30 mouse cellular contexts compared by ENCODE assay signal in the genomic region with DNA sequence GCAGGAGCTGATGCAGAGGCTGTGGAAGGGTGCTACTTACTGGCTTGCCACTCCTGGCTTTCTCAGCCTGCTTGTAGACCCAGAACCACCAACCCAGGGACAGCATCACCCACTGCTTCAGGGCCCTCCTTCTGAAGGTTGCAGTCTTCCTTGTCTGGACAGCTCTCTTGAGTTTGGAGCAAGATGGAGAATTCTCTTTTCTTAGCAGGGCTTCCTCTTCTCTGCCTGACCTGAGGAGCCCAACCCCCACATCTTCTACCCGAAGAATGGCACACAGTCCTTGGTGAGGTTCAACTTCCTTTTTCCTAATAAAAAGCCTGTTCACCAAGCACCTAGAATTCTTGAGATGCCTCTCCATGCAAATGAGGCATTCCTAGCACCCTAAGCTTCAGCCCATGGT. TPM values are rescaled to one million over a fixed set of nuclear protein-coding genes. Genes with fewer than 3 reads are reported as not detected.
DNase-seq lines count a peak whose midpoint lies in the region; ATAC-seq and TF ChIP-seq lines count a peak whose summit lies in the region.
"Had no signal": no experiment of that assay in that cellular context is flagged by ENCODE, and none has a peak within 500 bp of the region (broad histone marks: within the 10 kb centered on the region; RNA-seq: fewer than 3 reads in every experiment).

No protein-coding gene starts in this region.

- no peak overlapping the region for H3K9ac ChIP-seq in hindbrain, embryonic 16.5 days (ENCODE audit: low read depth, low read length)
- no peak overlapping the region for H3K9ac ChIP-seq in hindbrain, embryonic 11.5 days (ENCODE audit: low read depth, low read length)
- no peak overlapping the region for H3K9ac ChIP-seq in lung, postnatal 0 days (replicated peaks; ENCODE audit: low read depth)
- H3K9ac ChIP-seq in kidney, embryonic 16.5 days (replicated peaks; ENCODE audit: low read length) = no peak overlapping the region
- H3K9ac ChIP-seq: embryonic facial prominence, embryonic 12.5 days; midbrain, embryonic 12.5 days; neural tube, embryonic 13.5 days had no signal

- H3K9me3 ChIP-seq in hindbrain, embryonic 16.5 days (ENCODE audit: control insufficient read depth, low read length) = no peaks in the 10 kb centered on the region
- no peaks in the 10 kb centered on the region for H3K9me3 ChIP-seq in hindbrain, embryonic 11.5 days (ENCODE audit: control insufficient read depth, low read length)
- no peaks in the 10 kb centered on the region for H3K9me3 ChIP-seq in lung, postnatal 0 days (ENCODE audit: low read length)
- no peaks in the 10 kb centered on the region for H3K9me3 ChIP-seq in kidney, embryonic 16.5 days (ENCODE audit: low read length)
- H3K9me3 ChIP-seq: embryonic facial prominence, embryonic 12.5 days; G1E; midbrain, embryonic 12.5 days; neural tube, embryonic 13.5 days had no signal

- no peak overlapping the region for H3K4me2 ChIP-seq in hindbrain, embryonic 16.5 days (ENCODE audit: low read length)
- H3K4me2 ChIP-seq in hindbrain, embryonic 11.5 days (replicated peaks; ENCODE audit: low read depth, low read length) = no peak overlapping the region
- no peak overlapping the region for H3K4me2 ChIP-seq in lung, postnatal 0 days (replicated peaks; ENCODE audit: low read depth, low read length)
- no peak overlapping the region for H3K4me2 ChIP-seq in kidney, embryonic 16.5 days (replicated peaks; ENCODE audit: low read depth, low read length)
- H3K4me2 ChIP-seq: embryonic facial prominence, embryonic 12.5 days; midbrain, embryonic 12.5 days; neural tube, embryonic 13.5 days had no signal

- H3K27ac ChIP-seq in hindbrain, embryonic 16.5 days (ENCODE audit: low read depth, low read length) = no peak overlapping the region
- H3K27ac ChIP-seq in hindbrain, embryonic 11.5 days (ENCODE audit: low read depth, low read length) = no peak overlapping the region
- H3K27ac ChIP-seq in lung, postnatal 0 days (ENCODE audit: low read length) = no peak overlapping the region
- no peak overlapping the region for H3K27ac ChIP-seq in kidney, embryonic 16.5 days (ENCODE audit: low read length)
- H3K27ac ChIP-seq: embryonic facial prominence, embryonic 12.5 days; midbrain, embryonic 12.5 days; neural tube, embryonic 13.5 days; stomach, postnatal 0 days had no signal

- no peak for TF ChIP-seq CTCF in lung, postnatal 0 days (IDR thresholded peaks at IDR 0.05)

- H3K27me3 ChIP-seq in hindbrain, embryonic 16.5 days (replicated peaks; ENCODE audit: control insufficient read depth, insufficient read depth, low read length) = no peaks in the 10 kb centered on the region
- no peaks in the 10 kb centered on the region for H3K27me3 ChIP-seq in hindbrain, embryonic 11.5 days (ENCODE audit: control insufficient read depth, insufficient read depth, low read length)
- no peaks in the 10 kb centered on the region for H3K27me3 ChIP-seq in splenic B cell, adult 2 months (ENCODE audit: control insufficient read depth, insufficient read depth, low read length, poor library complexity, severe bottlenecking)
- no peaks in the 10 kb centered on the region for H3K27me3 ChIP-seq in lung, postnatal 0 days (replicated peaks; ENCODE audit: insufficient read depth, low read length)
- H3K27me3 ChIP-seq in kidney, embryonic 16.5 days (ENCODE audit: insufficient read depth, low read length) = no peaks in the 10 kb centered on the region
- H3K27me3 ChIP-seq: embryonic facial prominence, embryonic 12.5 days; midbrain, embryonic 12.5 days; neural tube, embryonic 13.5 days had no signal

- H3K4me1 ChIP-seq in hindbrain, embryonic 16.5 days (ENCODE audit: control insufficient read depth, insufficient read depth, low read depth, low read length) = no peaks in the 10 kb centered on the region
- H3K4me1 ChIP-seq in hindbrain, embryonic 11.5 days (replicated peaks; ENCODE audit: control insufficient read depth, insufficient read depth, low read length) = no peaks in the 10 kb centered on the region
- no peaks in the 10 kb centered on the region for H3K4me1 ChIP-seq in lung, postnatal 0 days (ENCODE audit: insufficient read depth, low read depth, low read length)
- H3K4me1 ChIP-seq in kidney, embryonic 16.5 days (ENCODE audit: insufficient read depth, low read length) = no peaks in the 10 kb centered on the region
- H3K4me1 ChIP-seq: embryonic facial prominence, embryonic 12.5 days had no signal

- H3K4me3 ChIP-seq in hindbrain, embryonic 16.5 days (ENCODE audit: low read length) = no peak overlapping the region
- H3K4me3 ChIP-seq in hindbrain, embryonic 11.5 days (ENCODE audit: low read depth, low read length) = no peak overlapping the region
- H3K4me3 ChIP-seq in lung, postnatal 0 days (ENCODE audit: low read depth, low read length) = no peak overlapping the region
- no peak overlapping the region for H3K4me3 ChIP-seq in kidney, embryonic 16.5 days (ENCODE audit: low read length)
- H3K4me3 ChIP-seq: embryonic facial prominence, embryonic 12.5 days; midbrain, embryonic 12.5 days; neural tube, embryonic 13.5 days had no signal

- ATAC-seq in hindbrain, embryonic 16.5 days = 0 out of 2 replicates have a peak, but pooled peaks have one; percentile 32
- no peak for ATAC-seq in hindbrain, embryonic 11.5 days (ENCODE audit: low FRiP score)
- peak; percentile 34 to 54; a peak in 2 of 4 replicates for ATAC-seq in hematopoietic stem cell, adult 5-6 weeks (replicated peaks in 1 of 2; ENCODE audit: insufficient read depth in 1 of 2, low FRiP score in 2 of 2, low TSS enrichment in 1 of 2, low read depth in 1 of 2, poor library complexity in 2 of 2, severe bottlenecking in 2 of 2)
- no peak for ATAC-seq in lung, postnatal 0 days
- ATAC-seq in kidney, embryonic 16.5 days (ENCODE audit: low FRiP score, low TSS enrichment) = no peak
- ATAC-seq: CD4-positive, CD25-positive, alpha-beta regulatory T cell, adult 4 months; hindbrain, postnatal 0 days; intestine, embryonic 16.5 days had no signal

- H3K36me3 ChIP-seq in hindbrain, embryonic 16.5 days (ENCODE audit: control insufficient read depth, insufficient read depth, low read length) = no peaks in the 10 kb centered on the region
- no peaks in the 10 kb centered on the region for H3K36me3 ChIP-seq in hindbrain, embryonic 11.5 days (ENCODE audit: control insufficient read depth, insufficient read depth, low read length)
- H3K36me3 ChIP-seq in splenic B cell, adult 2 months (ENCODE audit: control insufficient read depth, insufficient read depth, low read length, poor library complexity, severe bottlenecking) = no peaks in the 10 kb centered on the region
- no peaks in the 10 kb centered on the region for H3K36me3 ChIP-seq in lung, postnatal 0 days (ENCODE audit: insufficient read depth, low read length)
- no peaks in the 10 kb centered on the region for H3K36me3 ChIP-seq in kidney, embryonic 16.5 days (ENCODE audit: insufficient read depth, low read length)
- H3K36me3 ChIP-seq: embryonic facial prominence, embryonic 12.5 days; G1E; midbrain, embryonic 12.5 days; neural tube, embryonic 13.5 days had no signal

- WGBS in hindbrain, embryonic 16.5 days = 71% methylated on average over 1 of the region's 1 CpGs
- 63% methylated on average over 1 of the region's 1 CpGs for WGBS in hindbrain, embryonic 11.5 days
- WGBS in lung, postnatal 0 days = 63% methylated on average over 1 of the region's 1 CpGs
- 47% methylated on average over 1 of the region's 1 CpGs for WGBS in kidney, embryonic 16.5 days

- DNase-seq in hindbrain, embryonic 11.5 days (ENCODE audit: low spot score) = no peak
- DNase-seq in R1 (ENCODE audit: low read depth, low spot score) = peak; percentile 77
- DNase-seq in splenic B cell, adult 2 months (ENCODE audit: low read depth, low spot score) = peak; percentile 26
- DNase-seq in lung, postnatal 0 days (ENCODE audit: low spot score) = no peak
- no peak for DNase-seq in embryo, embryonic 9.5 days (ENCODE audit: extremely low spot score)
- DNase-seq: adrenal gland, postnatal 10 days; cerebellum, adult 8-10 months; gastrocnemius, postnatal 25 days; heart, postnatal 4 days; kidney, postnatal 36 days; layer of hippocampus, adult 9-11 months had no signal

- no peak for TF ChIP-seq EP300 in lung, postnatal 0 days (IDR thresholded peaks at IDR 0.05)

RNA-seq across cellular contexts. Expression of gene Pnp2, which starts 15.0 kb away (rescaled TPM):
- 0.56 and 0.98 TPM in 2 replicates for polyA plus RNA-seq in hindbrain, embryonic 16.5 days (2015; fragmentation: Nextera tagmentation; extraction: Ambion mirVana)
- 0.36 and 0.52 TPM in 2 replicates for polyA plus RNA-seq in hindbrain, embryonic 11.5 days (2014; fragmentation: Nextera tagmentation; extraction: Ambion mirVana)
- 3.5 and 4.7 TPM in 2 replicates for total RNA-seq in hematopoietic stem cell, adult 5-6 weeks (2017)
- 0.80 and 1.2 TPM in 2 replicates for polyA plus RNA-seq in lung, postnatal 0 days (2015; fragmentation: Nextera tagmentation; extraction: Ambion mirVana)
- 0.66 TPM in 1 of 2 replicates, not detected in the other for polyA plus RNA-seq in kidney, embryonic 16.5 days (2015; fragmentation: Nextera tagmentation; extraction: Ambion mirVana)
- total RNA-seq: hindbrain, postnatal 0 days had no signal
- polyA plus RNA-seq: G1E; liver, adult 2 months; neural tube, embryonic 13.5 days had no signal

RNA-seq across cellular contexts. Expression of gene Gm49342, which starts 26.5 kb away (rescaled TPM):
- not detected in 2 replicates for polyA plus RNA-seq in hindbrain, embryonic 16.5 days (2015; fragmentation: Nextera tagmentation; extraction: Ambion mirVana)
- not detected in 2 replicates for polyA plus RNA-seq in hindbrain, embryonic 11.5 days (2014; fragmentation: Nextera tagmentation; extraction: Ambion mirVana)
- total RNA-seq in hematopoietic stem cell, adult 5-6 weeks (2017) = 45.7 and 69.8 TPM in 2 replicates
- not detected in 2 replicates for polyA plus RNA-seq in lung, postnatal 0 days (2015; fragmentation: Nextera tagmentation; extraction: Ambion mirVana)
- not detected in 2 replicates for polyA plus RNA-seq in kidney, embryonic 16.5 days (2015; fragmentation: Nextera tagmentation; extraction: Ambion mirVana)
- total RNA-seq: G1E had no signal
- polyA plus RNA-seq: embryonic facial prominence, embryonic 12.5 days; forebrain, embryonic 11.5 days; heart, embryonic 16.5 days; hindbrain, postnatal 0 days; intestine, embryonic 16.5 days; kidney, embryonic 14.5 days; limb, embryonic 11.5 days; liver, embryonic 16.5 days; lung, embryonic 16.5 days; midbrain, embryonic 12.5 days; neural tube, embryonic 13.5 days; stomach, postnatal 0 days had no signal

RNA-seq across cellular contexts. Expression of gene Rnase10, which starts 36.7 kb away (rescaled TPM):
- 0.10 TPM in 2 replicates for polyA plus RNA-seq in hindbrain, embryonic 16.5 days (2015; fragmentation: Nextera tagmentation; extraction: Ambion mirVana)
- not detected in 2 replicates for polyA plus RNA-seq in hindbrain, embryonic 11.5 days (2014; fragmentation: Nextera tagmentation; extraction: Ambion mirVana)
- total RNA-seq in hematopoietic stem cell, adult 5-6 weeks (2017) = not detected in 2 replicates
- 0.14 TPM in 1 of 2 replicates, not detected in the other for polyA plus RNA-seq in lung, postnatal 0 days (2015; fragmentation: Nextera tagmentation; extraction: Ambion mirVana)
- not detected in 2 replicates for polyA plus RNA-seq in kidney, embryonic 16.5 days (2015; fragmentation: Nextera tagmentation; extraction: Ambion mirVana)
- total RNA-seq: gastrocnemius, postnatal 25 days had no signal
- polyA plus RNA-seq: brain, embryonic 14.5 days; CD4-positive, CD25-positive, alpha-beta regulatory T cell, adult 4 months; embryonic facial prominence, embryonic 12.5 days; forebrain, embryonic 11.5 days; G1E; hindbrain, postnatal 0 days; kidney, embryonic 14.5 days; limb, embryonic 11.5 days; midbrain, embryonic 12.5 days; neural tube, embryonic 13.5 days had no signal

RNA-seq across cellular contexts. Expression of gene Pnp, which starts 39.9 kb away (rescaled TPM):
- 23.4 and 24.0 TPM in 2 replicates for polyA plus RNA-seq in hindbrain, embryonic 16.5 days (2015; fragmentation: Nextera tagmentation; extraction: Ambion mirVana)
- 62.1 and 63.9 TPM in 2 replicates for polyA plus RNA-seq in hindbrain, embryonic 11.5 days (2014; fragmentation: Nextera tagmentation; extraction: Ambion mirVana)
- 101 and 172 TPM in 2 replicates for total RNA-seq in hematopoietic stem cell, adult 5-6 weeks (2017)
- 74.6 and 76.8 TPM in 2 replicates for polyA plus RNA-seq in lung, postnatal 0 days (2015; fragmentation: Nextera tagmentation; extraction: Ambion mirVana)
- polyA plus RNA-seq in kidney, embryonic 16.5 days (2015; fragmentation: Nextera tagmentation; extraction: Ambion mirVana) = 78.2 and 79.3 TPM in 2 replicates

RNA-seq across cellular contexts. Expression of gene Pip4p1, which starts 40.2 kb away (rescaled TPM):
- 104 and 113 TPM in 2 replicates for polyA plus RNA-seq in hindbrain, embryonic 16.5 days (2015; fragmentation: Nextera tagmentation; extraction: Ambion mirVana)
- 53.8 and 55.6 TPM in 2 replicates for polyA plus RNA-seq in hindbrain, embryonic 11.5 days (2014; fragmentation: Nextera tagmentation; extraction: Ambion mirVana)
- total RNA-seq in hematopoietic stem cell, adult 5-6 weeks (2017) = 9.0 and 15.9 TPM in 2 replicates
- 52.0 and 52.3 TPM in 2 replicates for polyA plus RNA-seq in lung, postnatal 0 days (2015; fragmentation: Nextera tagmentation; extraction: Ambion mirVana)
- polyA plus RNA-seq in kidney, embryonic 16.5 days (2015; fragmentation: Nextera tagmentation; extraction: Ambion mirVana) = 57.7 and 60.8 TPM in 2 replicates

Comparison
In these comparisons a context has a peak if more than half of its experiments do, and no peak if none do; other contexts are left out.
1. ATAC-seq: peak in hindbrain, embryonic 16.5 days (single experiment) and hematopoietic stem cell, adult 5-6 weeks (2 of 2); none in hindbrain, embryonic 11.5 days (single experiment), lung, postnatal 0 days (single experiment) and kidney, embryonic 16.5 days (single experiment).
2. DNase-seq: peak in R1 (single experiment) and splenic B cell, adult 2 months (single experiment); none in hindbrain, embryonic 11.5 days (single experiment), lung, postnatal 0 days (single experiment) and embryo, embryonic 9.5 days (single experiment).